Mouse (Mus musculus) MEL (cell line): ENCODE results near the gene Apod.

Experiments used
- CTCF ChIP-seq, 3 experiments: IDR thresholded peaks in 2 of 3; conservative IDR thresholded peaks in 1 of 3; 2 replicates each; pipeline ENCODE4 v1.5.1; 2011 to 2012; ENCODE audit warnings: low read length in 3 of 3, low read depth in 2 of 3, mild to moderate bottlenecking in 2 of 3, improper control_type of control experiment in 1 of 3, inconsistent platforms in 1 of 3, mixed read lengths in 1 of 3, moderate library complexity in 1 of 3; ENCODE audit not compliant: control insufficient read depth in 1 of 3, insufficient read depth in 1 of 3, poor library complexity in 1 of 3, severe bottlenecking in 1 of 3
- GATA1 ChIP-seq: IDR thresholded peaks from 2 replicates; pipeline ENCODE4 v1.6.1; 2011; ENCODE audit warnings: low read depth, low read length, improper control_type of control experiment
- ZC3H11A ChIP-seq: IDR thresholded peaks from 2 replicates; pipeline ENCODE4 v1.6.1; 2012; ENCODE audit warnings: low read depth, mild to moderate bottlenecking, inconsistent platforms, low read length, improper control_type of control experiment

- TF ChIP-seq ZC3H11A (no peak), GATA1 (no peak), CTCF (IDR thresholded peaks at IDR 0.05 in 2 of 3, conservative IDR thresholded peaks at IDR 0.05 in 1 of 3; ENCODE audit: control insufficient read depth in 1 of 3, insufficient read depth in 1 of 3, low read depth in 2 of 3, low read length in 3 of 3, poor library complexity in 1 of 3, severe bottlenecking in 1 of 3) (no peak)
Measured at GRCm38 (mm10) chr16:31321501-31321900, 6.9 kb upstream of the Apod start.
